Comparison of ENCODE assay signal across 27 mouse cellular contexts in the genomic region with DNA sequence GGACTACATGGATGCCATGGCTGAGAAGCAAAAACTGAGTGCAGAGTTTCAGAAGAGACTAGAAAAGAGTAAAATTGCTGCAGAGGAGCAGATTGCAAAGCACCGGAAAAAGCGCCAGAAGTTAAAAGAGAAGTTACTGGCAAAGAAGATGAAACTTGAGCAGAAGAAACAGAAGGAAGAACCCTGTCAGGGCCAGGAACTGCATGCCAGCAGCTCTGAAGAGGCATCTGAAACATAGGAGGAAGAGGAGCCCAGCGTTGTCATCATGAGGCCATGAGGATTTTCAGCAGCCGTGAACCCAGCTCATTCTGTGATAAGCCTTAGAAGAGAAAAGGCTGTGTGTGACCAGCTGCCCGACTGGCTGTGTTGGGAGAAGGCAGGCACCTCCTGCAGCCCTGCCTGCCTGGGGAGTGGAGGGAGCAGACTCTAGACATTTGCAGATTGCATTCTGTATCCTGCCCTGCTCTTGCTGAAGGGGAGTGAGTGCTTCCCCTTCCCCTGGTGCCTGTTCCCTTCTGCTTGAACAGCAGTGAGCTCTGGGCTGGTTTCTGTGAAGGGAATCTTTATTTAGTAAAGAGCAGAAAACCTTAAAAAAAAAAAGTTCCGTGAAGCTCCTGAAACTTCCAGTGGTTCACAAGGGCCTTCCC. TPM values are rescaled to one million over a fixed set of nuclear protein-coding genes. Genes with fewer than 3 reads are reported as not detected.
DNase-seq lines count a peak whose midpoint lies in the region; ATAC-seq and TF ChIP-seq lines count a peak whose summit lies in the region.
"Had no signal": no experiment of that assay in that cellular context is flagged by ENCODE, and none has a peak within 500 bp of the region (broad histone marks: within the 10 kb centered on the region; RNA-seq: fewer than 3 reads in every experiment).

No protein-coding gene starts in this region.

- H3K9me3 ChIP-seq in hindbrain, postnatal 0 days (ENCODE audit: low read length): no peaks in the 10 kb centered on the region
- H3K9me3 ChIP-seq: embryonic facial prominence, embryonic 12.5 days; forebrain, embryonic 12.5 days; heart, embryonic 15.5 days; hindbrain, embryonic 15.5 days had no signal

- no peak overlapping the region for H3K9ac ChIP-seq in hindbrain, postnatal 0 days (replicated peaks; ENCODE audit: low read length)
- H3K9ac ChIP-seq: embryonic facial prominence, embryonic 12.5 days; forebrain, embryonic 12.5 days; heart, embryonic 15.5 days; hindbrain, embryonic 15.5 days had no signal

- no peak for TF ChIP-seq CTCF in hindbrain, postnatal 0 days (IDR thresholded peaks at IDR 0.05; ENCODE audit: low read depth)

- peak; percentile 85 for DNase-seq in heart, adult 11 months
- no peak for DNase-seq in heart, postnatal 4 days
- DNase-seq in right cerebral cortex, postnatal 10 days (ENCODE audit: low spot score in 2 of 2): peak; percentile 23 to 43
- DNase-seq in right cerebral cortex, adult 2 months (ENCODE audit: low spot score in 2 of 2): no peak
- DNase-seq in adrenal gland, postnatal 25 days: no peak
- DNase-seq in hindbrain, postnatal 0 days (ENCODE audit: low spot score): no peak
- DNase-seq: adrenal gland, postnatal 14 days; cerebellum, adult 2 months; cerebellum, postnatal 10 days; gastrocnemius, postnatal 36 days; heart, adult 2 months; heart, postnatal 14 days had no signal

- H3K4me1 ChIP-seq in hindbrain, postnatal 0 days (ENCODE audit: insufficient read depth, low read length): no peaks in the 10 kb centered on the region
- H3K4me1 ChIP-seq: embryonic facial prominence, embryonic 12.5 days; forebrain, embryonic 12.5 days; heart, embryonic 15.5 days; hindbrain, embryonic 15.5 days had no signal

- H3K4me3 ChIP-seq in hindbrain, postnatal 0 days (ENCODE audit: low read length): no peak overlapping the region
- H3K4me3 ChIP-seq: embryonic facial prominence, embryonic 12.5 days; forebrain, embryonic 12.5 days; heart, adult 2 months; heart, embryonic 15.5 days; hindbrain, embryonic 15.5 days had no signal

- H3K27ac ChIP-seq in hindbrain, postnatal 0 days: no peak overlapping the region
- H3K27ac ChIP-seq: embryonic facial prominence, embryonic 12.5 days; forebrain, embryonic 12.5 days; heart, adult 2 months; heart, embryonic 15.5 days; hindbrain, embryonic 15.5 days had no signal

- H3K27me3 ChIP-seq in hindbrain, postnatal 0 days (ENCODE audit: insufficient read depth, low read length): no peaks in the 10 kb centered on the region
- H3K27me3 ChIP-seq: embryonic facial prominence, embryonic 12.5 days; forebrain, embryonic 12.5 days; heart, embryonic 15.5 days; hindbrain, embryonic 15.5 days; Patski had no signal

- 0 out of 2 replicates have a peak, but pooled peaks have one; percentile 22 for ATAC-seq in common myeloid progenitor, adult 5-6 weeks (replicated peaks; ENCODE audit: low read depth, poor library complexity, severe bottlenecking)
- 0 out of 2 replicates have a peak, but pooled peaks have one; percentile 21 for ATAC-seq in megakaryocyte, adult 5-6 weeks (ENCODE audit: poor library complexity, severe bottlenecking)
- ATAC-seq in hindbrain, postnatal 0 days: no peak
- ATAC-seq: activated CD4-positive, CD25-positive, alpha-beta regulatory T cell, adult 4 months; forebrain, embryonic 16.5 days; inflammation-experienced regulatory T-cells, adult 6 months; Patski had no signal

- no peak overlapping the region for H3K4me2 ChIP-seq in hindbrain, postnatal 0 days (ENCODE audit: low read depth, low read length)
- H3K4me2 ChIP-seq: embryonic facial prominence, embryonic 12.5 days; forebrain, embryonic 12.5 days; heart, embryonic 11.5 days; heart, embryonic 15.5 days; hindbrain, embryonic 15.5 days had no signal

- 77% methylated on average over 6 of the region's 6 CpGs for WGBS in hindbrain, postnatal 0 days

- no peaks in the 10 kb centered on the region for H3K36me3 ChIP-seq in hindbrain, postnatal 0 days (ENCODE audit: insufficient read depth, low read length)
- H3K36me3 ChIP-seq: embryonic facial prominence, embryonic 12.5 days; forebrain, embryonic 12.5 days; heart, embryonic 15.5 days; hindbrain, embryonic 15.5 days had no signal

RNA-seq across cellular contexts. Expression of gene Cyp4a14, which starts 14.8 kb away (rescaled TPM):
- total RNA-seq in heart, postnatal 4 days (2021): not detected
- total RNA-seq in common myeloid progenitor, adult 5-6 weeks (2017): not detected in 2 replicates
- total RNA-seq in megakaryocyte, adult 5-6 weeks (2015): not detected in 2 replicates
- not detected in 2 replicates for total RNA-seq in megakaryocyte, adult 5-6 weeks (2017)
- total RNA-seq in adrenal gland, postnatal 25 days (2021): 2.7 TPM in 1 of 2 replicates, not detected in the other
- not detected in 2 replicates for total RNA-seq in hindbrain, postnatal 0 days (2014; rRNA removed)
- not detected in 2 replicates for polyA plus RNA-seq in hindbrain, postnatal 0 days (2015; fragmentation: Nextera tagmentation; extraction: Ambion mirVana)
- total RNA-seq: CH12.LX; gastrocnemius, adult 8-10 months; heart, adult 2 months; heart, postnatal 14 days had no signal
- polyA plus RNA-seq: activated CD4-positive, CD25-positive, alpha-beta regulatory T cell, adult 4 months; cerebellum, adult 2 months; embryonic facial prominence, embryonic 12.5 days; forebrain, embryonic 12.5 days; forebrain, embryonic 16.5 days; heart, adult 2 months; heart, embryonic 11.5 days; heart, embryonic 15.5 days; hindbrain, embryonic 11.5 days; hindbrain, embryonic 15.5 days; inflammation-experienced regulatory T-cells, adult 6 months; Patski had no signal

RNA-seq across cellular contexts. Expression of gene Cyp4a30b, which starts 28.7 kb away (rescaled TPM):
- total RNA-seq in heart, postnatal 4 days (2021): not detected
- total RNA-seq in common myeloid progenitor, adult 5-6 weeks (2017): not detected in 2 replicates
- total RNA-seq in megakaryocyte, adult 5-6 weeks (2015): not detected in 2 replicates
- total RNA-seq in megakaryocyte, adult 5-6 weeks (2017): not detected in 2 replicates
- not detected in 2 replicates for total RNA-seq in adrenal gland, postnatal 25 days (2021)
- not detected in 2 replicates for total RNA-seq in hindbrain, postnatal 0 days (2014; rRNA removed)
- polyA plus RNA-seq in hindbrain, postnatal 0 days (2015; fragmentation: Nextera tagmentation; extraction: Ambion mirVana): not detected in 2 replicates
- total RNA-seq: adrenal gland, adult 18-20 months; adrenal gland, postnatal 14 days; CH12.LX; gastrocnemius, adult 8-10 months; gastrocnemius, postnatal 36 days; heart, adult 2 months; heart, postnatal 14 days had no signal
- polyA plus RNA-seq: activated CD4-positive, CD25-positive, alpha-beta regulatory T cell, adult 4 months; cerebellum, adult 2 months; embryonic facial prominence, embryonic 12.5 days; forebrain, embryonic 12.5 days; forebrain, embryonic 16.5 days; heart, adult 2 months; heart, embryonic 11.5 days; heart, embryonic 15.5 days; hindbrain, embryonic 11.5 days; hindbrain, embryonic 15.5 days; inflammation-experienced regulatory T-cells, adult 6 months; Patski had no signal

RNA-seq across cellular contexts. Expression of gene Cyp4a10, which starts 36.9 kb away (rescaled TPM):
- under 1 TPM in 1 of 2 experiments, not detected in 1; 0.12 TPM for total RNA-seq in heart, postnatal 4 days (2021)
- total RNA-seq in common myeloid progenitor, adult 5-6 weeks (2017): not detected in 2 replicates
- not detected in 2 replicates for total RNA-seq in megakaryocyte, adult 5-6 weeks (2015)
- not detected in 2 replicates for total RNA-seq in megakaryocyte, adult 5-6 weeks (2017)
- total RNA-seq in adrenal gland, postnatal 25 days (2021): 2.0 TPM in 1 of 2 replicates, not detected in the other
- not detected in 2 replicates for total RNA-seq in hindbrain, postnatal 0 days (2014; rRNA removed)
- not detected in 2 replicates for polyA plus RNA-seq in hindbrain, postnatal 0 days (2015; fragmentation: Nextera tagmentation; extraction: Ambion mirVana)
- total RNA-seq: CH12.LX had no signal
- polyA plus RNA-seq: activated CD4-positive, CD25-positive, alpha-beta regulatory T cell, adult 4 months; cerebellum, adult 2 months; embryonic facial prominence, embryonic 12.5 days; forebrain, embryonic 12.5 days; forebrain, embryonic 16.5 days; heart, adult 2 months; heart, embryonic 11.5 days; heart, embryonic 15.5 days; hindbrain, embryonic 11.5 days; hindbrain, embryonic 15.5 days; inflammation-experienced regulatory T-cells, adult 6 months; Patski had no signal

Comparison
In these comparisons a context has a peak if more than half of its experiments do, and no peak if none do; other contexts are left out.
1. DNase-seq: peak in heart, adult 11 months (single experiment) and right cerebral cortex, postnatal 10 days (2 of 2); none in heart, postnatal 4 days (single experiment), right cerebral cortex, adult 2 months (0 of 2), adrenal gland, postnatal 25 days (single experiment) and hindbrain, postnatal 0 days (single experiment).